ENCODE assay signal across 8 mouse cellular contexts in the genomic region with DNA sequence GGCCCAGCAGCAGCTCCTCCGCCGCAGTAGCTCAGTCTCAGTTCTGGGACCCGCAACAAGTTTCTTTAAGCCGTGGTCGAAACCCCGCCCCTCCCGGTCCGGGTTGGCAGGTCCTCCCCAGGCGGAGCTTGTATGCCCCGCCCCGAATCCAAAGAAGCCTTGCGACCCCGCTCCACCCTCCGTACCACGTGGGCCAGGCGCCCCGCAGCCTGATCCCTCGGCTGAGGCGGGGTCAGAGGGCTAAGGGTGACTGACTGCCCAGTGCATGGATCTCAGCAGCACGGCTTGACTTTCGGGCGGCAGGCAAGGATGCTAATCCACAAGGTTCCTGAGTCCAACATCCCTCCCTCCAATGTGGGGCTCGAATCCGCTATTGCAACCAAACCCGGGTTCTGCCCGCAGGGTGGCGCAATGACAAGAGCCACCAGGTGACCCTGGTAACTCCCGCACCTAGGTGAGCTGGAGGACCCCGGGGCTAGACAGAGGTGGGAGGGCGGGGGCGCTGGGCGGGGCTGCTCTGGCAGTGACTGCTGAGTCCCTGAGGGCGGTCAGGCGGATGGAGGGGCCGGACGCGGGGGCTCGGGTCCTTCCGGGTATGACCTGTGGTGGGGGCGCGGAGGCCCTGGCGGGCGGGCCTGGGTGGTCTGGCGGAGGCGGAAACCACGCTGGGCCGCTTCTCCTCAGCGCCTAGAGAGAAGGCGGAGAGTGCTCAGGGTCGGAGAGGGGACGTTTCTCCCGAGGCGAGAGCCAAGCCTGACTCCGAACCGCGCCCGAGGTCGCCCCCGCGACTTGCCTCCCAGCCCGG. TPM values are rescaled to one million over a fixed set of nuclear protein-coding genes. Genes with fewer than 3 reads are reported as not detected.
DNase-seq lines count a peak whose midpoint lies in the region; ATAC-seq lines count a peak whose summit lies in the region.

A gene (minus strand): TSS at position 39 of the 805 bp plus-strand sequence.

- H3K27me3 ChIP-seq in embryonic facial prominence, embryonic 15.5 days: peaks cover 36% of the 10 kb centered on the region
- peaks cover 37% of the 10 kb centered on the region for H3K27me3 ChIP-seq in heart, embryonic 12.5 days (replicated peaks)
- H3K27me3 ChIP-seq in kidney, embryonic 16.5 days (ENCODE audit: insufficient read depth, low read length): peaks cover 15% of the 10 kb centered on the region

- peak within 1 kb of the TSS; percentile 93 for H3K4me2 ChIP-seq in embryonic facial prominence, embryonic 15.5 days (replicated peaks)
- peak within 1 kb of the TSS; percentile 91 for H3K4me2 ChIP-seq in heart, embryonic 12.5 days
- H3K4me2 ChIP-seq in kidney, embryonic 16.5 days (replicated peaks; ENCODE audit: low read depth, low read length): peak within 1 kb of the TSS; percentile 98

- H3K4me1 ChIP-seq in embryonic facial prominence, embryonic 15.5 days: peaks cover 43% of the 10 kb centered on the region
- H3K4me1 ChIP-seq in heart, embryonic 12.5 days (replicated peaks): peaks cover 45% of the 10 kb centered on the region
- peaks cover 18% of the 10 kb centered on the region for H3K4me1 ChIP-seq in kidney, embryonic 16.5 days (ENCODE audit: insufficient read depth, low read length)

- no peaks in the 10 kb centered on the region for H3K9me3 ChIP-seq in embryonic facial prominence, embryonic 15.5 days (replicated peaks)
- H3K9me3 ChIP-seq in heart, embryonic 12.5 days (replicated peaks): no peaks in the 10 kb centered on the region
- H3K9me3 ChIP-seq in kidney, embryonic 16.5 days (ENCODE audit: low read length): no peaks in the 10 kb centered on the region

- H3K27ac ChIP-seq in embryonic facial prominence, embryonic 15.5 days (replicated peaks): no peak within 1 kb of the TSS
- no peak within 1 kb of the TSS for H3K27ac ChIP-seq in heart, embryonic 12.5 days (ENCODE audit: poor library complexity, severe bottlenecking)
- H3K27ac ChIP-seq in kidney, embryonic 16.5 days (ENCODE audit: low read length): 0 out of 2 replicates have a peak within 1 kb of the TSS, but pooled peaks have one; percentile 20

- H3K36me3 ChIP-seq in embryonic facial prominence, embryonic 15.5 days: no peaks in the 10 kb centered on the region
- H3K36me3 ChIP-seq in heart, embryonic 12.5 days: no peaks in the 10 kb centered on the region
- no peaks in the 10 kb centered on the region for H3K36me3 ChIP-seq in kidney, embryonic 16.5 days (ENCODE audit: insufficient read depth, low read length)

- ATAC-seq in cerebellum, adult (ENCODE audit: insufficient number of reproducible peaks, low FRiP score, low TSS enrichment): no peak
- ATAC-seq in embryonic facial prominence, embryonic 15.5 days (ENCODE audit: insufficient number of reproducible peaks, low FRiP score, low TSS enrichment, low read depth): peak; percentile 78
- peak; percentile 85 for ATAC-seq in heart, embryonic 12.5 days (ENCODE audit: insufficient number of reproducible peaks, low FRiP score)
- ATAC-seq in kidney, embryonic 16.5 days (ENCODE audit: low FRiP score, low TSS enrichment): peak; percentile 82
- ATAC-seq in monocyte, adult 5-6 weeks (replicated peaks; ENCODE audit: insufficient number of reproducible peaks, low FRiP score, low TSS enrichment, poor library complexity, severe bottlenecking): peak; percentile 54

- H3K9ac ChIP-seq in embryonic facial prominence, embryonic 15.5 days: peak within 1 kb of the TSS; percentile 26
- peak within 1 kb of the TSS; percentile 70 for H3K9ac ChIP-seq in heart, embryonic 12.5 days
- peak within 1 kb of the TSS; percentile 63 for H3K9ac ChIP-seq in kidney, embryonic 16.5 days (replicated peaks; ENCODE audit: low read length)

- H3K4me3 ChIP-seq in embryonic facial prominence, embryonic 15.5 days (replicated peaks): peak within 1 kb of the TSS; percentile 54
- H3K4me3 ChIP-seq in heart, embryonic 12.5 days: peak within 1 kb of the TSS; percentile 58
- H3K4me3 ChIP-seq in kidney, embryonic 16.5 days (ENCODE audit: low read length): peak within 1 kb of the TSS; percentile 57

- WGBS in embryonic facial prominence, embryonic 15.5 days: 1% methylated on average over 61 of the region's 61 CpGs
- 1% methylated on average over 61 of the region's 61 CpGs for WGBS in heart, embryonic 12.5 days
- 1% methylated on average over 60 of the region's 61 CpGs for WGBS in kidney, embryonic 16.5 days

- DNase-seq in cerebellum, adult 11 months: peak; percentile 61
- DNase-seq in liver: peak; percentile 81
- peak; percentile 77 for DNase-seq in spleen, postnatal 36 days (ENCODE audit: low spot score in 2 of 2)

RNA-seq across cellular contexts. Expression of the gene that starts here (rescaled TPM):
- polyA plus RNA-seq in embryonic facial prominence, embryonic 15.5 days (2015; fragmentation: Nextera tagmentation; extraction: Ambion mirVana): 13.1 and 13.7 TPM in 2 replicates
- 1.6 and 1.9 TPM in 2 replicates for polyA plus RNA-seq in heart, embryonic 12.5 days (2016; fragmentation: Nextera tagmentation; extraction: Ambion mirVana)
- 3.3 and 5.3 TPM in 2 replicates for polyA plus RNA-seq in kidney, embryonic 16.5 days (2015; fragmentation: Nextera tagmentation; extraction: Ambion mirVana)
- 1.2 TPM in 1 of 3 replicates, not detected in the others for total RNA-seq in monocyte, adult 5-6 weeks (2017)
